Mouse (Mus musculus) stomach, postnatal 0 days (tissue): ENCODE measurements around the gene Mpdz.

Experiments
- CTCF ChIP-seq: IDR thresholded peaks from 2 replicates; pipeline ENCODE4 v1.5.1; 2016; ENCODE audit warnings: antibody characterized with exemption, low read depth, mild to moderate bottlenecking, moderate library complexity
- EP300 ChIP-seq: optimal IDR thresholded peaks from 2 replicates; pipeline ENCODE3; 2016; ENCODE audit warnings: antibody characterized with exemption

GRCm38 (mm10) chr4:81490556-81490955, 47.9 kb upstream of the Mpdz start:
- no peak for TF ChIP-seq CTCF
- TF ChIP-seq EP300: no peak
